Mouse (Mus musculus) erythroblast, embryonic 14.5 days (primary cell): Measurements from ENCODE around the gene Cadps. TPM values are rescaled to one million over a fixed set of nuclear protein-coding genes. Genes with fewer than 3 reads are reported as not detected.

Experiments
- H3K27me3 ChIP-seq: 2 replicates; pipeline ENCODE4 v1.6.1; 2012; ENCODE audit warnings: inconsistent platforms; ENCODE audit not compliant: control insufficient read depth
- H3K36me3 ChIP-seq: 2 replicates; pipeline ENCODE4 v1.6.1; 2012; ENCODE audit warnings: mild to moderate bottlenecking, inconsistent platforms; ENCODE audit not compliant: control insufficient read depth
- H3K4me1 ChIP-seq: 2 replicates; pipeline ENCODE4 v1.6.1; 2012; ENCODE audit warnings: inconsistent platforms; ENCODE audit not compliant: control insufficient read depth
- H3K4me3 ChIP-seq: replicated peaks from 2 replicates; pipeline ENCODE3; 2012; ENCODE audit warnings: moderate library complexity, mild to moderate bottlenecking, inconsistent platforms
- H3K9me3 ChIP-seq: 2 replicates; pipeline ENCODE4 v1.6.1; 2012; ENCODE audit warnings: low read length, inconsistent platforms, mixed read lengths; ENCODE audit not compliant: control insufficient read depth
- GATA1 ChIP-seq: IDR thresholded peaks from 2 replicates; pipeline ENCODE4 v1.6.1; 2012; ENCODE audit warnings: low read length, inconsistent platforms, mixed read lengths
- TAL1 ChIP-seq: IDR thresholded peaks from 3 replicates; pipeline ENCODE4 v1.6.1; 2012; ENCODE audit warnings: low read length, inconsistent platforms, mixed read lengths
- polyA plus RNA-seq: library from polyadenylated mRNA; stranded (reverse); fragments of >175 nt; gene quantifications from 2 replicates; pipeline ENCODE4 v1.2.3, GENCODE M21; 2012

Cadps gene
- polyA plus RNA-seq, 1 experiment = not detected

GRCm38 (mm10) chr14:12397561-12397960, 425.3 kb downstream of the Cadps start:
- TF ChIP-seq GATA1 (no peak), TAL1 (no peak)
- Histone ChIP-seq H3K4me1 (no peaks in the 10 kb centered on the region), H3K27me3 (no peaks in the 10 kb centered on the region), H3K4me3 (no peak overlapping the region), H3K9me3 (no peaks in the 10 kb centered on the region), H3K36me3 (no peaks in the 10 kb centered on the region)

- H3K27me3 ChIP-seq = no peaks in the 10 kb centered on the region
- H3K9me3 ChIP-seq = no peaks in the 10 kb centered on the region
Observed at GRCm38 (mm10) chr14:12394318-12394717, 428.6 kb downstream of the Cadps start.

GRCm38 (mm10) chr14:12393271-12393861, 429.5 kb downstream of the Cadps start:
- no peaks in the 10 kb centered on the region for H3K9me3 ChIP-seq
- H3K4me1 ChIP-seq = no peaks in the 10 kb centered on the region
- no peaks in the 10 kb centered on the region for H3K36me3 ChIP-seq
- TF ChIP-seq TAL1 = no peak
- TF ChIP-seq GATA1 = no peak
- H3K4me3 ChIP-seq = no peak overlapping the region
- no peaks in the 10 kb centered on the region for H3K27me3 ChIP-seq

More at GRCm38 (mm10) chr14:12394318-12394717, 428.6 kb downstream of the Cadps start:
- H3K36me3 ChIP-seq = no peaks in the 10 kb centered on the region
- TF ChIP-seq GATA1 (no peak), TAL1 (no peak)
- H3K4me1 ChIP-seq = no peaks in the 10 kb centered on the region
- no peak overlapping the region for H3K4me3 ChIP-seq

- Histone ChIP-seq H3K4me3 (no peak overlapping the region), H3K27me3 (no peaks in the 10 kb centered on the region), H3K9me3 (no peaks in the 10 kb centered on the region), H3K4me1 (no peaks in the 10 kb centered on the region), H3K36me3 (no peaks in the 10 kb centered on the region)
- TF ChIP-seq TAL1 (no peak), GATA1 (no peak)
Observed at GRCm38 (mm10) chr14:12391167-12391566, 431.7 kb downstream of the Cadps start.

- Histone ChIP-seq H3K27me3 (no peaks in the 10 kb centered on the region), H3K4me3 (no peak overlapping the region), H3K36me3 (no peaks in the 10 kb centered on the region), H3K9me3 (no peaks in the 10 kb centered on the region), H3K4me1 (no peaks in the 10 kb centered on the region)
- TF ChIP-seq GATA1 = no peak
- TF ChIP-seq TAL1 = no peak
Observed at GRCm38 (mm10) chr14:12388806-12389436, 434.0 kb downstream of the Cadps start.

- no peaks in the 10 kb centered on the region for H3K4me1 ChIP-seq
- no peaks in the 10 kb centered on the region for H3K27me3 ChIP-seq
- H3K4me3 ChIP-seq = no peak overlapping the region
- no peaks in the 10 kb centered on the region for H3K9me3 ChIP-seq
- TF ChIP-seq TAL1 = no peak
- H3K36me3 ChIP-seq = no peaks in the 10 kb centered on the region
Observed at GRCm38 (mm10) chr14:12388192-12388795, 434.6 kb downstream of the Cadps start.

- TF ChIP-seq TAL1 (no peak), GATA1 (no peak)
- no peaks in the 10 kb centered on the region for H3K27me3 ChIP-seq
- no peak overlapping the region for H3K4me3 ChIP-seq
Observed at GRCm38 (mm10) chr14:12387176-12387575, 435.7 kb downstream of the Cadps start.

GRCm38 (mm10) chr14:12377883-12378282, 445.0 kb downstream of the Cadps start:
- no peaks in the 10 kb centered on the region for H3K27me3 ChIP-seq
- H3K4me1 ChIP-seq = no peaks in the 10 kb centered on the region
- H3K36me3 ChIP-seq = no peaks in the 10 kb centered on the region
- TF ChIP-seq GATA1 (no peak), TAL1 (no peak)
- H3K4me3 ChIP-seq = no peak overlapping the region
- H3K9me3 ChIP-seq = no peaks in the 10 kb centered on the region

More at GRCm38 (mm10) chr14:12387176-12387575, 435.7 kb downstream of the Cadps start:
- Histone ChIP-seq H3K4me1 (no peaks in the 10 kb centered on the region), H3K36me3 (no peaks in the 10 kb centered on the region), H3K9me3 (no peaks in the 10 kb centered on the region)

GRCm38 (mm10) chr14:12377289-12377688, 445.6 kb downstream of the Cadps start:
- Histone ChIP-seq H3K4me3 (no peak overlapping the region), H3K9me3 (no peaks in the 10 kb centered on the region), H3K36me3 (no peaks in the 10 kb centered on the region), H3K27me3 (no peaks in the 10 kb centered on the region), H3K4me1 (no peaks in the 10 kb centered on the region)
- no peak for TF ChIP-seq GATA1
- no peak for TF ChIP-seq TAL1
